Mouse (Mus musculus) Patski (cell line): ENCODE data around the gene Prx. TPM values are rescaled to one million over a fixed set of nuclear protein-coding genes. Genes with fewer than 3 reads are reported as not detected.

ENCODE experiments used
- ATAC-seq: fragments of 100-300 bp; one replicate; pipeline ENCODE4 v1.8.0; 2021
- CTCF ChIA-PET: fragments of 350-600 bp; sonication (Branson Sonifier 250); formaldehyde crosslinking; loops from one replicate; lab custom pipeline; 2022; ENCODE audit warnings: inconsistent platforms; lab: Charles Lee
- POLR2A ChIA-PET: fragments of 350-600 bp; sonication (Branson Sonifier 250); formaldehyde crosslinking; loops from one replicate; lab custom pipeline; 2022; ENCODE audit warnings: antibody characterized with exemption, inconsistent platforms; lab: Charles Lee
- DNase-seq: peaks from one replicate; pipeline ENCODE4 v3.0.0-alpha.2; 2011; ENCODE audit warnings: low read depth, low spot score
- H3K27me3 ChIP-seq: fragments of 371-371 bp; one replicate; pipeline ENCODE4 v1.5.1; 2021
- CTCF ChIP-seq: fragments of 100-300 bp; IDR thresholded peaks from one replicate; pipeline ENCODE4 v1.5.1; 2021
- in situ Hi-C: fragments of 300-500 bp; cut with MboI; formaldehyde crosslinking; loops from 3 replicates; pipeline ENCODE4 v1.11.1; 2018; ENCODE audit warnings: low pct_unique_long_range_greater_than_20kb, mixed read lengths
- polyA plus RNA-seq: library from polyadenylated mRNA; unstranded; gene quantifications from one replicate; pipeline ENCODE4 v1.2.3, GENCODE M21; 2021

Prx gene
- polyA plus RNA-seq, 1 experiment from 2014 or later = 4.4 TPM

DNA sequence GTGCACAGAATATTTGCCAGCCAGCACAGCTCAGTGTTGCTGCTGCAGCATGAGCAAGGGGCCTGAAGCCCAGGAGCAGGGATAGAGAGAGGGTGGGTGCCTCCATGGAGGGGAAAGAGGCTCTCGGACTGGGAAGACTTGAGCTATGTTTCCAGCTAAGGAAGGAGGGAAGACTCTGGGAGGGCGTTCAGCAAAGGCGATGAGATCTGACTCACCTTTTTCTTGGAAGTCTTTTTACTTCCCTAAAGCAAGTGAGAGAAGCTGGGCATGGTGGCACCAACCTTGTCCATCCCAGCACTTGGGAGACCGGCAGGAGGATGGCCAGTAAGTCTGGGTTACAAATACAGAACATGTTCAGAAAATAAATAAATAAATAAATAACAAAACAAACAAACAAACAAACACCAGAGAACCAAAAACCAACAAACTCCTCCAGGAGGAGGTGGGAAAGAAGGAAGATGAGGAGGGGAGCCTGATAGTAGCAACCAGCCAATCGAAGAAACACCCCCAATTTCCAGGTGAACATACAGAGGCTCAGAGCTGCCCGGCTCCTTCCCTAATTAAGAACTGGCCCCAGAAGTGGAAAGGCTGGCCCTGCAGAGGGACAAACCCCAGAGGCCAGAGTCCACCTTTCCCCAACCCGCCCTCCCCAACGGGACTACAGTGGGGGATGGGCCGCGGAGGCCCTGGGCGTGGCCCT, 18.0 kb upstream of the Prx start:
- ATAC-seq (no peak), DNase-seq (no peak)
- ChIA-PET POLR2A (interaction anchor here (0.5 to 1.0 kb wide), 2 partner anchors 19 to 94 kb away, joined by 3 read pairs; no protein-coding TSS in a partner anchor), CTCF (interaction anchor here (1.3 to 2.8 kb wide), 3 partner anchors 10 to 28 kb away, joined by 3 to 9 read pairs (median 4); no protein-coding TSS in a partner anchor)
- no peak for TF ChIP-seq CTCF
- no peaks in the 10 kb centered on the region for H3K27me3 ChIP-seq
- in situ Hi-C loops = loop anchor here (25.0 kb wide), 1 partner anchor 294 kb away; the partner anchor contains the start of genes BC024978, Gm21983, Mia and Rab4b

GRCm38 (mm10) chr7:27481627-27481969, 17.5 kb upstream of the Prx start:
- H3K27me3 ChIP-seq = no peaks in the 10 kb centered on the region
- ChIA-PET CTCF (interaction anchor here (1.3 to 2.8 kb wide), 2 partner anchors 10 to 23 kb away, joined by 3 to 9 read pairs; no protein-coding TSS in a partner anchor), POLR2A (no interaction called here)
- ATAC-seq (peak; percentile 99), DNase-seq (peak; percentile 53)
- no peak for TF ChIP-seq CTCF
- in situ Hi-C loops = loop anchor here (25.0 kb wide), 1 partner anchor 294 kb away; the partner anchor contains the start of genes BC024978, Gm21983, Mia and Rab4b

DNA sequence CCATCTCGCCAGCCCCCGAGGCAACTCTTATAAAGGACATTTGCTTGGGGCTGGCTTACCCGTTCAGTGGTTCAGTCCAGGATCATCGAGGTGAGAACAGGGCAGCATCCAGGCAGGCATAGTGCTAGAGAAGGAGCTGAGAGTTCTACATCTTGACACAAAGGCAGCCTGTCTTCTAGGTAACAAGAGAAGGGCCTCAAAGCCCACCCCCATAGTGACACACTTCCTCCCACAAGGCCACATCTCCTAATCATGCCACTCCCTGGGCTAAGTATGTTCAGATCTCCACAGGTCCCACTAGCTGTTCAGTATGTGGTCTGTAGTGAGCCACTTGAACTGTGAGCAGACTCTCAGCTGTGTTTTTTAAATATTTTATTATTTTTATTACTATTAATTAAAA, 15.3 kb upstream of the Prx start:
- in situ Hi-C loops = loop anchor here (25.0 kb wide), 1 partner anchor 297 kb away; the partner anchor contains the start of genes BC024978, Gm21983, Mia and Rab4b
- POLR2A ChIA-PET = no interaction called here
- no peak for TF ChIP-seq CTCF
- ATAC-seq = no peak
- DNase-seq = no peak
- CTCF ChIA-PET = no interaction called here
- H3K27me3 ChIP-seq = no peaks in the 10 kb centered on the region

GRCm38 (mm10) chr7:27486102-27486769, 12.9 kb upstream of the Prx start:
- DNase-seq (no peak), ATAC-seq (no peak)
- TF ChIP-seq CTCF = no peak
- H3K27me3 ChIP-seq = no peaks in the 10 kb centered on the region
- CTCF ChIA-PET = interaction anchor here (1.3 to 2.1 kb wide), 3 partner anchors 12 to 18 kb away, joined by 4 to 6 read pairs (median 6); no protein-coding TSS in a partner anchor
- in situ Hi-C loops = loop anchor here (25.0 kb wide), 1 partner anchor 299 kb away; the partner anchor contains the start of genes BC024978, Gm21983, Mia and Rab4b
- POLR2A ChIA-PET = interaction anchor here (1.2 to 2.1 kb wide), 2 partner anchors 10 to 21 kb away, joined by 3 to 6 read pairs; no protein-coding TSS in a partner anchor

- POLR2A ChIA-PET = interaction anchor here (0.6 to 2.1 kb wide), 4 partner anchors 10 to 20 kb away, joined by 3 to 6 read pairs (median 3); no protein-coding TSS in a partner anchor
- in situ Hi-C loops = loop anchor here (25.0 kb wide), 1 partner anchor 300 kb away; the partner anchor contains the start of genes BC024978, Gm21983, Mia and Rab4b
Observed at GRCm38 (mm10) chr7:27486770-27487697, 12.1 kb upstream of the Prx start, which contains the start of gene Sertad1. Gene Sertad1 (plus strand): TSS chr7:27486910.

DNA sequence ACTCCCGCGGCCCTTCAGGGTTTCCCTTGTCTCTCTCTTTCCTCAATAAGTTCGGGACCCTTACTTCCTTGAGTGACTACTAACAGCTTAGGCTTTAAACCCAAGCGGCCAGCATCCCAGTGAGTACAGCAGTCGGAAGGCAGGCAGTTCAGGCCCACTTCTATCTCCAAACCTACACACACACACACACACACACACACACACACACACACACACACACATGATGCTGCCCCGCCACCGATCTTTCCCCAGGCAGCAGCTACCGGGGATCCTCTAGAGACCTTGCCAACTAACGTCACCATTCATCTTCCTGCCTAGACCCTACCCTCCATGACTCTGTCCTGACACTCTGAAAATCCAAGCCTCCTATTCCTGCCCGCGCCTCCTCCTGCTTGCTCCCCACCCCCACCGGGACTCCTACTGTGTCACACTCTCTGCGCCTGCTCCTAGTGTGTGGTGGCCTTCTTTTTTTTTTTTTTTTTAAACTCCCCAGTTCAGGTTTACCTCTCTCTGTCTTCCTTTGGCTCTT, 11.3 kb upstream of the Prx start:
- no peak for ATAC-seq
- no peak for DNase-seq
- CTCF ChIA-PET = interaction anchor here (1.4 to 2.1 kb wide), 4 partner anchors 13 to 55 kb away, joined by 4 to 6 read pairs (median 6); no protein-coding TSS in a partner anchor
- TF ChIP-seq CTCF = no peak
- H3K27me3 ChIP-seq = no peaks in the 10 kb centered on the region
- POLR2A ChIA-PET = interaction anchor here (0.6 to 2.1 kb wide), 4 partner anchors 9 to 38 kb away, joined by 3 to 7 read pairs (median 6); no protein-coding TSS in a partner anchor
- in situ Hi-C loops = loop anchor here (25.0 kb wide), 1 partner anchor 301 kb away; the partner anchor contains the start of genes BC024978, Gm21983, Mia and Rab4b

More at GRCm38 (mm10) chr7:27486770-27487697, 12.1 kb upstream of the Prx start, which contains the start of gene Sertad1:
- DNase-seq (peak; percentile 96), ATAC-seq (peak; percentile 81)
- CTCF ChIA-PET = interaction anchor here (1.3 to 2.1 kb wide), 4 partner anchors 13 to 56 kb away, joined by 4 to 6 read pairs (median 6); no protein-coding TSS in a partner anchor
- no peak for TF ChIP-seq CTCF
- no peaks in the 10 kb centered on the region for H3K27me3 ChIP-seq

DNA sequence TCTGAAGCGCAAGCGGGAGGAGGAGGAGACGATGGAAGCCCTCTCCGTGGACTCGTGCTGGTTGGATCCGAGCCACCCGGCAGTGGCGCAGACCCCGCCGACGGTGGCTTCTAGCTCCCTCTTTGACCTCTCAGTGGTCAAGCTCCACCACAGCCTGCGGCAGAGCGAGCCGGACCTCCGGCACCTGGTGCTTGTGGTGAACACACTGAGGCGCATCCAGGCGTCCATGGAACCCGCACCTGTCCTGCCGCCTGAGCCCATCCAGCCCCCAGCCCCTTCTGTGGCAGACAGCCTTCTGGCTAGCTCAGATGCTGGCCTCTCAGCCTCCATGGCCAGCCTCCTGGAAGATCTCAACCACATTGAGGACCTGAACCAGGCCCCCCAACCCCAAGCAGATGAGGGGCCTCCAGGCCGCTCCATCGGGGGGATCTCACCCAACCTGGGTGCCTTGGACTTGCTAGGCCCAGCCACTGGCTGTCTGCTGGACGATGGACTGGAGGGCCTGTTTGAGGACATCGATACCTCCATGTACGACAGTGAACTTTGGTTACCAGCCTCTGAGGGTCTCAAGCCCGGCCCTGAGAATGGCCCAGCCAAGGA, 9.8 kb upstream of the Prx start:
- in situ Hi-C loops = loop anchor here (25.0 kb wide), 1 partner anchor 302 kb away; the partner anchor contains the start of genes BC024978, Gm21983, Mia and Rab4b
- TF ChIP-seq CTCF = no peak
- DNase-seq (no peak), ATAC-seq (no peak)
- no peaks in the 10 kb centered on the region for H3K27me3 ChIP-seq
- CTCF ChIA-PET = interaction anchor here (0.9 to 1.5 kb wide), 3 partner anchors 14 to 17 kb away, joined by 3 to 4 read pairs (median 3); no protein-coding TSS in a partner anchor
- POLR2A ChIA-PET = interaction anchor here (0.8 to 3.2 kb wide), 3 partner anchors 16 to 18 kb away, joined by 3 to 20 read pairs (median 6); no protein-coding TSS in a partner anchor

- POLR2A ChIA-PET = interaction anchor here (1.7 to 3.2 kb wide), 2 partner anchors 15 to 17 kb away, joined by 5 to 20 read pairs; no protein-coding TSS in a partner anchor
- no peak for TF ChIP-seq CTCF
- DNase-seq = no peak
- no peaks in the 10 kb centered on the region for H3K27me3 ChIP-seq
- in situ Hi-C loops = loop anchor here (25.0 kb wide), 1 partner anchor 303 kb away; the partner anchor contains the start of genes BC024978, Gm21983, Mia and Rab4b
- CTCF ChIA-PET = interaction anchor here (0.6 to 2.7 kb wide), 11 partner anchors 10 to 53 kb away, joined by 3 to 21 read pairs (median 6); partner anchors contain the start of genes Prx and Sertad3
- ATAC-seq = no peak
Observed at GRCm38 (mm10) chr7:27490227-27490542, 8.9 kb upstream of the Prx start.
